ENCODE assay signal across 37 mouse cellular contexts in genomic region chr3:81981990-81982389, GRCm38 (mm10). TPM values are rescaled to one million over a fixed set of nuclear protein-coding genes. Genes with fewer than 3 reads are reported as not detected.
"Had no signal": no experiment of that assay in that cellular context is flagged by ENCODE, and none has a peak within 500 bp of the region (broad histone marks: within the 10 kb centered on the region; RNA-seq: fewer than 3 reads in every experiment).

Gene Asic5 (plus strand): TSS chr3:81982290.

- H3K27ac ChIP-seq: heart, adult 2 months; heart, embryonic 13.5 days; heart, embryonic 15.5 days; hindbrain, embryonic 13.5 days; hindbrain, embryonic 15.5 days; hindbrain, postnatal 0 days; kidney, embryonic 15.5 days; kidney, postnatal 0 days; limb, embryonic 10.5 days; limb, embryonic 12.5 days; liver, embryonic 14.5 days had no signal

- H3K9ac ChIP-seq: heart, embryonic 13.5 days; heart, embryonic 15.5 days; hindbrain, embryonic 13.5 days; hindbrain, embryonic 15.5 days; kidney, embryonic 15.5 days; limb, embryonic 12.5 days; liver, embryonic 14.5 days had no signal

- ATAC-seq: hindbrain, postnatal 0 days; intestine, embryonic 16.5 days had no signal

- DNase-seq: gastrocnemius, postnatal 14 days; gastrocnemius, postnatal 36 days; heart, adult 11 months; heart, adult 2 months; heart, postnatal 14 days; heart, postnatal 36 days; kidney, adult 11 months; kidney, adult 2 months; kidney, adult 9 months; kidney, postnatal 14 days; kidney, postnatal 36 days; layer of hippocampus, postnatal 36 days had no signal

- H3K4me1 ChIP-seq: heart, embryonic 15.5 days; hindbrain, embryonic 15.5 days; kidney, embryonic 15.5 days; limb, embryonic 12.5 days had no signal

- H3K4me2 ChIP-seq: heart, embryonic 11.5 days; heart, embryonic 13.5 days; heart, embryonic 15.5 days; hindbrain, embryonic 13.5 days; hindbrain, embryonic 15.5 days; kidney, embryonic 15.5 days; limb, embryonic 12.5 days; liver, embryonic 11.5 days had no signal

- H3K4me3 ChIP-seq: heart, adult 2 months; heart, embryonic 13.5 days; heart, embryonic 15.5 days; hindbrain, embryonic 13.5 days; hindbrain, embryonic 15.5 days; kidney, embryonic 15.5 days; limb, embryonic 10.5 days; limb, embryonic 12.5 days had no signal

- H3K36me3 ChIP-seq: heart, embryonic 13.5 days; heart, embryonic 15.5 days; hindbrain, embryonic 13.5 days; hindbrain, embryonic 15.5 days; kidney, embryonic 15.5 days; limb, embryonic 10.5 days; limb, embryonic 12.5 days had no signal

- H3K9me3 ChIP-seq: heart, embryonic 13.5 days; heart, embryonic 15.5 days; hindbrain, embryonic 13.5 days; hindbrain, embryonic 15.5 days; kidney, embryonic 15.5 days; limb, embryonic 10.5 days; limb, embryonic 12.5 days had no signal

- H3K27me3 ChIP-seq: heart, embryonic 13.5 days; heart, embryonic 15.5 days; hindbrain, embryonic 13.5 days; hindbrain, embryonic 15.5 days; kidney, embryonic 15.5 days; limb, embryonic 12.5 days had no signal

RNA-seq across cellular contexts. Expression of gene Asic5, which starts in this region (rescaled TPM):
- total RNA-seq: gastrocnemius, adult 18-20 months; gastrocnemius, adult 8-10 months; gastrocnemius, postnatal 14 days; gastrocnemius, postnatal 36 days; heart, adult 2 months; heart, postnatal 14 days; heart, postnatal 36 days; hematopoietic stem cell, adult 5-6 weeks; layer of hippocampus, adult 18-20 months; layer of hippocampus, postnatal 10 days; layer of hippocampus, postnatal 36 days; left cerebral cortex, adult 18-20 months; left cerebral cortex, adult 8-10 months; left cerebral cortex, postnatal 10 days; left cerebral cortex, postnatal 36 days had no signal
- polyA plus RNA-seq: heart, adult 2 months; heart, embryonic 11.5 days; heart, embryonic 13.5 days; heart, embryonic 15.5 days; heart, postnatal 0 days; hindbrain, embryonic 11.5 days; hindbrain, embryonic 13.5 days; hindbrain, embryonic 15.5 days; hindbrain, postnatal 0 days; kidney, adult 2 months; kidney, embryonic 15.5 days; limb, embryonic 10.5 days; limb, embryonic 12.5 days; limb, embryonic 14.5 days; liver, embryonic 11.5 days; liver, embryonic 14.5 days had no signal
